Mouse (Mus musculus) intestine, embryonic 16.5 days (tissue): ENCODE results near the gene Arhgap22. TPM values are rescaled to one million over a fixed set of nuclear protein-coding genes. Genes with fewer than 3 reads are reported as not detected.
A peak's percentile ranks its signal among the peaks of the same experiment; 100 is the strongest.

Experiments
- ATAC-seq: fragments of 200-750 bp; cut with Nextera tagmentation; 2 replicates; pipeline ENCODE4 v1.8.0; 2017; ENCODE audit warnings: moderate TSS enrichment, moderate library complexity
- H3K27ac ChIP-seq: fragments of 300-500 bp; sonication (generic); 2 replicates; pipeline ENCODE4 v1.5.1; 2014; ENCODE audit warnings: mild to moderate bottlenecking, low read length
- H3K27me3 ChIP-seq: fragments of 300-500 bp; sonication (generic); replicated peaks from 2 replicates; pipeline ENCODE4 v1.6.1; 2014; ENCODE audit warnings: low read length, control low read depth, mixed read lengths; ENCODE audit not compliant: control insufficient read depth, insufficient read depth
- H3K36me3 ChIP-seq: fragments of 300-500 bp; sonication (generic); 2 replicates; pipeline ENCODE4 v1.6.1; 2014; ENCODE audit warnings: low read length, control low read depth; ENCODE audit not compliant: control insufficient read depth, insufficient read depth
- H3K4me1 ChIP-seq: fragments of 300-500 bp; sonication (generic); 2 replicates; pipeline ENCODE4 v1.6.1; 2014; ENCODE audit warnings: low read length, control low read depth, mixed read lengths; ENCODE audit not compliant: control insufficient read depth, insufficient read depth
- H3K4me2 ChIP-seq: fragments of 300-500 bp; sonication (generic); 2 replicates; pipeline ENCODE4 v1.6.1; 2014; ENCODE audit warnings: low read depth, low read length, control low read depth
- H3K4me3 ChIP-seq: fragments of 300-500 bp; sonication (generic); 2 replicates; pipeline ENCODE4 v1.5.1; 2014; ENCODE audit warnings: mild to moderate bottlenecking, low read length
- H3K9ac ChIP-seq: fragments of 300-500 bp; sonication (generic); 2 replicates; pipeline ENCODE4 v1.6.1; 2014; ENCODE audit warnings: low read depth, low read length
- H3K9me3 ChIP-seq: fragments of 300-500 bp; sonication (generic); 2 replicates; pipeline ENCODE4 v1.6.1; 2016; ENCODE audit warnings: low read length, control low read depth; ENCODE audit not compliant: control insufficient read depth
- WGBS: fragments of 180-500 bp; shearing (Covaris S2); extraction: QIAGEN DNeasy Blood & Tissue Kit; methylation state at CpG from one replicate; pipeline ENCODE4 v1.1.7; 2014; 5-methylcytosine and 5-hydroxymethylcytosine counted together
- polyA plus RNA-seq: library from polyadenylated mRNA; unstranded; fragments of >200 nt; fragmentation: Nextera tagmentation; extraction: Ambion mirVana; gene quantifications from 2 replicates; pipeline ENCODE4 v1.2.1, GENCODE M21; 2015

Gene Arhgap22
- 3.0 and 3.6 TPM in 2 replicates for polyA plus RNA-seq

- Histone ChIP-seq H3K27ac (no peak within 1 kb of the TSS), H3K4me2 (peak within 1 kb of the TSS; percentile 39), H3K4me3 (peak within 1 kb of the TSS; percentile 4; the same call in 1 of the 2 replicates), H3K4me1 (peaks cover 6% of the 10 kb centered on the region), H3K27me3 (peaks cover 5% of the 10 kb centered on the region; the same call in 1 of the 2 replicates), H3K36me3 (no peaks in the 10 kb centered on the region), H3K9ac (no peak within 1 kb of the TSS), H3K9me3 (no peaks in the 10 kb centered on the region)
- WGBS = 14% methylated on average over 28 of the region's 28 CpGs
- peak; percentile 96 for ATAC-seq
Measured at GRCm38 (mm10) chr14:33213823-33214766, at the start of gene Arhgap22. Arhgap22 (plus strand) TSS chr14:33214026.

DNA sequence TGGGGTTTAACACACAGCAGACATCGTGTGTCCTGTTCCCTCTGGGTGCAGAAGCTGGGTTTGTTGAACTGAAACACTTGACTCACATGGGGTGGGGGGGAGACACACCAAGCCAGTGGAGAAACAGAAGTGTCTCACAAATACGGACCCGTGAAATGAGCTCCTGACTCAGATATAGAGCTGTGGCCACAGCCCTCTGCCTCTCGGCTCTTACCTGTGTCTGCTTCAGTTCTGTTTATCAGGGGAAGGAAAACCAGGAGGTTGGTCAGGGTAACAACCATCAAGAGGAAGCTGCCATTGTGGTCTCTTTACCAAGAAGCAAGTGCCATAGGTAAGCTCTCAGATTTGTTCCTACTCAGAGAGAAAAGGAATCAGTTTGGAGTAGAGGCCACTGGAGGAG, 45.1 kb upstream of the Arhgap22 start:
- Histone ChIP-seq H3K27me3 (no peaks in the 10 kb centered on the region), H3K27ac (no peak overlapping the region)
- 87% methylated on average over 4 of the region's 4 CpGs for WGBS

DNA sequence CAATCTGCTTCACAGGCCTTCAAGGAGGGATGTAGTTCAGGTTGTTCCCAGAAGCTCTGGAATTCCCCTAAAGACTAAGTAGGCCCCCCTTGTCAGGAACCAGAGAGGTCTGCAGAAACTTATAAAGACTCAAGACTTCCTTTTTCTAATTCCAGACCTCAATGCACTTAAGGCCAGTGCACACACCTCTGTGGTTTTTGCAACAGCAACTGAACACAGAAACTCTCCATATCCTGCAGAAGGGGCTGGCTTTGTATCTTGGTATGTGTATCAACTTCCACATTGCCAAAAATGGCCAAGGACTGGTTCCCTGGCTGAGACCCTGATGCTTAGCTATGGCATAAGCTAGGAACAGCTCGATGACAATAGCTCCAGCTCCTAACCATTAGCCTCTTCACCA, 41.9 kb upstream of the Arhgap22 start:
- Histone ChIP-seq H3K27me3 (no peaks in the 10 kb centered on the region), H3K9ac (no peak overlapping the region), H3K4me2 (no peak overlapping the region), H3K36me3 (no peaks in the 10 kb centered on the region), H3K4me3 (no peak overlapping the region), H3K4me1 (no peaks in the 10 kb centered on the region), H3K27ac (no peak overlapping the region), H3K9me3 (no peaks in the 10 kb centered on the region)
- no peak for ATAC-seq
- 74% methylated on average over 1 of the region's 1 CpGs for WGBS

More for the DNA sequence above, 45.1 kb upstream of the Arhgap22 start:
- no peak for ATAC-seq
- Histone ChIP-seq H3K4me2 (no peak overlapping the region), H3K4me3 (no peak overlapping the region), H3K9ac (no peak overlapping the region), H3K4me1 (no peaks in the 10 kb centered on the region), H3K36me3 (no peaks in the 10 kb centered on the region), H3K9me3 (no peaks in the 10 kb centered on the region)

DNA sequence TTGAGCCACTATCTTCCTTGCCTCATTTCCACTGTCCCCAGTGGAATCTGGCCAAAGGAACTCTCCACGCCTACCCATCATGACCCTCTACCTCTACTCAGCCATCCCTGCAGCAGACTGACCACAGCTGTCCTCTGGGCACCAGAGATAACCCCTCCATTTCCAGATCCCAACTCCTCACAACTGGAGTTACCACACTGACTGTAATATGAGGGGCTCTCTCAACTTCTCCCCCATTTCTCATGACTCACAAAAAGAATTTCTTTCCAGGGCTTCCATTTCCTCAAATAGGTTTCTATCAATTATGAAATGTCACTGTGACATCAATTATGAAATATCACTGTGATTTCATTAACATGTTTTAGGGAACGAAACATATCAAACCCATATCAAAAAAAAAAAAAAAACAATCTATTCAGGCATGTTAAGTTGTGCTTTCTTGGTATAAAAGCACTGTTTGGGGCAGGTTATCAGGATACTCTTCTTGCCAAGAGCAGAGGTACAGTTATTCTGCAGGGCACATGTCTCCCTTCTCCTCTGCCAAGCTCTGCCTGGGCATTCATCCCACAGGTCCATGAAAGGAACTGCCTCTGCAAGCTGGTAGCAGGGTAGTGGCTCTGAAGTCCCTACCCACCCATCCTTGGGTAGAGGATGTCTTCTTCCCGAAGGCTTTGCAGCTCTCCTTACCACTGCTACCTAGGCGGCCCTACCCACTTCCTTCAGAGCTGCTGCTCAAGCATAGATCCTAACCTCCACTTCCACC, 38.6 kb upstream of the Arhgap22 start:
- no peak for ATAC-seq
- no peak overlapping the region for H3K9ac ChIP-seq
- H3K27ac ChIP-seq = no peak overlapping the region
- H3K4me3 ChIP-seq = no peak overlapping the region
- 79% methylated on average over 4 of the region's 4 CpGs for WGBS
- no peaks in the 10 kb centered on the region for H3K27me3 ChIP-seq
- no peak overlapping the region for H3K4me2 ChIP-seq
- H3K9me3 ChIP-seq = no peaks in the 10 kb centered on the region
- H3K36me3 ChIP-seq = no peaks in the 10 kb centered on the region
- H3K4me1 ChIP-seq = no peaks in the 10 kb centered on the region

GRCm38 (mm10) chr14:33180102-33180501, 33.7 kb upstream of the Arhgap22 start:
- H3K36me3 ChIP-seq = no peaks in the 10 kb centered on the region
- H3K4me1 ChIP-seq = no peaks in the 10 kb centered on the region
- no peak overlapping the region for H3K4me3 ChIP-seq
- no peak overlapping the region for H3K27ac ChIP-seq
- no peak for ATAC-seq
- no peak overlapping the region for H3K9ac ChIP-seq
- 85% methylated on average over 5 of the region's 5 CpGs for WGBS
- H3K27me3 ChIP-seq = no peaks in the 10 kb centered on the region
- H3K4me2 ChIP-seq = no peak overlapping the region
- no peaks in the 10 kb centered on the region for H3K9me3 ChIP-seq

GRCm38 (mm10) chr14:33185068-33185800, 28.6 kb upstream of the Arhgap22 start, which contains the start of gene Wdfy4:
Wdfy4 (minus strand) TSS chr14:33185508.
- H3K9ac ChIP-seq = no peak within 1 kb of the TSS
- H3K9me3 ChIP-seq = no peaks in the 10 kb centered on the region
- H3K27ac ChIP-seq = no peak within 1 kb of the TSS
- H3K36me3 ChIP-seq = no peaks in the 10 kb centered on the region
- WGBS = 83% methylated on average over 11 of the region's 11 CpGs
- no peaks in the 10 kb centered on the region for H3K4me1 ChIP-seq
- H3K4me3 ChIP-seq = no peak within 1 kb of the TSS
- H3K27me3 ChIP-seq = no peaks in the 10 kb centered on the region
- H3K4me2 ChIP-seq = no peak within 1 kb of the TSS
- no peak for ATAC-seq

DNA sequence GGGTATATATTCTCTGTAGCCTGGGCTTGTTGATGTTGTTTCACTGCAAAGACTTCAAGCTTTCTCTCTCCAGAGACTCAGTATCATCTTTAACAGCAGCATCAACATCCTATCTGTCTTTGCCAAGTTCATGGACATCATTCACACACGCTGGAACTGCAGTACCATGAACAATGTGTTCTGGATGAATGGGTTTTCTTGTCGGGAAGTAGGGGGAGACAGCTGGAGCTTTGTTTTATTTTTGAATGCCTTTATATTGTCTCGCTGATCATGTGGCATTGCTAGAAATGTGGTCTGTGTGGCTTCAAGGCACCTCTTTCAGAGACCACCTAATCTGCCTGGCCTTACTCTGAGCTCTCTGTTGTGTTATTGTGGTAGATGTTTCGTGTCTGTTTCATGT, 26.6 kb upstream of the Arhgap22 start:
- ATAC-seq = no peak
- Histone ChIP-seq H3K4me3 (no peak overlapping the region), H3K36me3 (no peaks in the 10 kb centered on the region), H3K27me3 (no peaks in the 10 kb centered on the region), H3K4me2 (no peak overlapping the region), H3K27ac (no peak overlapping the region), H3K9ac (no peak overlapping the region), H3K4me1 (no peaks in the 10 kb centered on the region), H3K9me3 (no peaks in the 10 kb centered on the region)
- 49% methylated on average over 4 of the region's 4 CpGs for WGBS

GRCm38 (mm10) chr14:33189230-33189629, 24.6 kb upstream of the Arhgap22 start:
- Histone ChIP-seq H3K9ac (no peak overlapping the region), H3K9me3 (no peaks in the 10 kb centered on the region), H3K4me1 (no peaks in the 10 kb centered on the region), H3K27ac (no peak overlapping the region), H3K36me3 (no peaks in the 10 kb centered on the region), H3K27me3 (no peaks in the 10 kb centered on the region), H3K4me3 (no peak overlapping the region), H3K4me2 (no peak overlapping the region)
- WGBS = 74% methylated on average over 10 of the region's 10 CpGs
- no peak for ATAC-seq
